In the genomic region with DNA sequence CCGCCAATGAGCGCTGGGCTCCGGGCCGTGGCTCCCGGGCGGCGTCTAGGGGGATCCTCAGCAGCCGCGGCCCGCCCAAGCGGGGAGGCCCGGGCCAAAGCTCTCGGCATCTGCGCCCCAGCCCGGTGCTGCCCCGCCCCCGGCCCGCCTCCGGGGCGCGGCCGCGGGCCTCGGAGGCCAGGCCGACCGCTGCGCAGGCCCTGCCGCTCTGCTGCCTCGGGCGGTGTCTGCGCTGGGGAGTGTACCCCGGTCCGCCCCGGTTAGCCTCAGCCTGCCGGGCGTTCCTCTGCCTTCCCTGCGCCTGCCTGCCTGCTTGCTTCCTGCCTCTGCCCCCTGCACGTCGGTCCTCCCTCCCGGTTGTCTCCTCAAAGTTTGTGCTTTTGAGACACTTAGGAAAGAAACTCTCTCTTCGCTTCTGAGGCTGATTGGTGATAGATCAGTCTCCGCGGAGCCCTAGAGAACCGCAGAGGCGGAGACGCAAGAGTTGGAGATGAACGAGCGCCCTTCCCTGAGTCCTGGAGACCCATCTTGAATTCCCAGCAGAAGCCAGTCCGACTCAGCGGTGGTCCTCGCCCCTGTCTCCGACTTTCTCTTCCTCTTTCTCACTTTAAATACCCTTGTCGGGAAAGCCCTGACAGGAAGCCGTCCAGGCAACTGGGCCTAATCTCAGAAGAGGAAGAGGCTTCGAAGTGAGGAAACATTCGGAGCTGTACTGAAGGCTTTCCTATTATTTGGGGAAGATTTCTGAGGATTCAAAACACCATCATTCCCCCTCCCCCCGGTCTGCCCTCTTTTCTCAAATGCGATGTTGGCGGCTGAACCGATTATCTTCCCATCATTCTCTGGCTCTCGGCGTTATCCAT, we compare ENCODE assay signal across 8 mouse cellular contexts. TPM values are rescaled to one million over a fixed set of nuclear protein-coding genes. Genes with fewer than 3 reads are reported as not detected.
A peak's percentile ranks its signal among the peaks of the same experiment; 100 is the strongest.
DNase-seq lines count a peak whose midpoint lies in the region; ATAC-seq and TF ChIP-seq lines count a peak whose summit lies in the region.

No protein-coding gene starts in this region.

- peak overlapping the region; percentile 95 for H3K27ac ChIP-seq in embryonic facial prominence, embryonic 12.5 days
- peak overlapping the region; percentile 91 for H3K27ac ChIP-seq in midbrain, embryonic 11.5 days (ENCODE audit: low read depth, low read length)
- H3K27ac ChIP-seq in small intestine, adult 2 months (ENCODE audit: insufficient read depth, low read depth, low read length) = peak overlapping the region; percentile 81

- H3K9me3 ChIP-seq in embryonic facial prominence, embryonic 12.5 days = no peaks in the 10 kb centered on the region
- H3K9me3 ChIP-seq in midbrain, embryonic 11.5 days (ENCODE audit: control insufficient read depth, low read length) = no peaks in the 10 kb centered on the region

- H3K9ac ChIP-seq in embryonic facial prominence, embryonic 12.5 days = peak overlapping the region; percentile 97
- H3K9ac ChIP-seq in midbrain, embryonic 11.5 days (ENCODE audit: low read length) = peak overlapping the region; percentile 71

- intact Hi-C loops in left cerebral cortex, postnatal 4 days (cut with DNase I) = no loop called here

- H3K4me1 ChIP-seq in embryonic facial prominence, embryonic 12.5 days = peaks cover 24% of the 10 kb centered on the region
- peaks cover 20% of the 10 kb centered on the region for H3K4me1 ChIP-seq in midbrain, embryonic 11.5 days (ENCODE audit: control insufficient read depth, insufficient read depth, low read length)
- peaks cover 4% of the 10 kb centered on the region; the same call in 1 of the 2 replicates for H3K4me1 ChIP-seq in small intestine, adult 2 months (ENCODE audit: control insufficient read depth, insufficient read depth, insufficient read length, low read length)

- peak overlapping the region; percentile 88 for H3K4me3 ChIP-seq in embryonic facial prominence, embryonic 12.5 days
- peak overlapping the region; percentile 95 for H3K4me3 ChIP-seq in midbrain, embryonic 11.5 days (ENCODE audit: low read depth, low read length)
- H3K4me3 ChIP-seq in small intestine, adult 2 months (ENCODE audit: low read depth, low read length) = peak overlapping the region; percentile 68

- TF ChIP-seq POLR2A in small intestine, adult 2 months (IDR thresholded peaks at IDR 0.05; ENCODE audit: low read depth, low read length) = peak; percentile 97

- peak; percentile 95 for ATAC-seq in embryonic facial prominence, embryonic 12.5 days (ENCODE audit: insufficient number of reproducible peaks, insufficient read depth, low FRiP score, low TSS enrichment)
- ATAC-seq in midbrain, embryonic 11.5 days (ENCODE audit: low FRiP score) = peak; percentile 96

- H3K4me2 ChIP-seq in embryonic facial prominence, embryonic 12.5 days (replicated peaks) = peak overlapping the region; percentile 85
- H3K4me2 ChIP-seq in midbrain, embryonic 11.5 days = peak overlapping the region; percentile 65

- no peaks in the 10 kb centered on the region for H3K36me3 ChIP-seq in embryonic facial prominence, embryonic 12.5 days
- no peaks in the 10 kb centered on the region for H3K36me3 ChIP-seq in midbrain, embryonic 11.5 days (ENCODE audit: control insufficient read depth, insufficient read depth, low read length)
- H3K36me3 ChIP-seq in small intestine, adult 2 months (ENCODE audit: control insufficient read depth, insufficient read depth, low read length) = no peaks in the 10 kb centered on the region

- DNase-seq in 3T3-L1 (ENCODE audit: low read depth, low spot score) = peak; percentile 75
- DNase-seq in adrenal gland, postnatal 25 days = peak; percentile 94
- DNase-seq in heart, adult 11 months = peak; percentile 100
- DNase-seq in kidney, adult 11 months = peak; percentile 93
- peak; percentile 91 for DNase-seq in left cerebral cortex, postnatal 4 days
- DNase-seq in midbrain, embryonic 11.5 days (ENCODE audit: low spot score, missing footprints) = peak; percentile 97

- H3K27me3 ChIP-seq in embryonic facial prominence, embryonic 12.5 days = no peaks in the 10 kb centered on the region
- H3K27me3 ChIP-seq in midbrain, embryonic 11.5 days (ENCODE audit: control insufficient read depth, insufficient read depth, low read length) = no peaks in the 10 kb centered on the region; the same call in 1 of the 2 replicates
- H3K27me3 ChIP-seq in small intestine, adult 2 months (ENCODE audit: control insufficient read depth, insufficient read depth, low read length) = no peaks in the 10 kb centered on the region

- WGBS in embryonic facial prominence, embryonic 12.5 days = under 1% methylated on average over 46 of the region's 62 CpGs
- under 1% methylated on average over 60 of the region's 62 CpGs for WGBS in midbrain, embryonic 11.5 days
- WGBS in small intestine, adult 2 months = 1% methylated on average over 58 of the region's 62 CpGs

- no peak for TF ChIP-seq CTCF in small intestine, adult 2 months (IDR thresholded peaks at IDR 0.05; ENCODE audit: extremely low read depth, insufficient read length, insufficient replicate concordance, low read depth, low read length)

RNA-seq across cellular contexts. Expression of a gene that starts 0.6 kb away (rescaled TPM):
- 44.5 and 49.6 TPM in 2 replicates for total RNA-seq in adrenal gland, postnatal 25 days (2021)
- 31.4 and 33.3 TPM in 2 replicates for polyA plus RNA-seq in embryonic facial prominence, embryonic 12.5 days (2016; fragmentation: Nextera tagmentation; extraction: Ambion mirVana)
- total RNA-seq in left cerebral cortex, postnatal 4 days (2021) = 100 to 1,000 TPM; 111 to 113 TPM
- 52.4 and 56.6 TPM in 2 replicates for polyA plus RNA-seq in midbrain, embryonic 11.5 days (2014; fragmentation: Nextera tagmentation; extraction: Ambion mirVana)
- 49.8 and 105 TPM in 2 replicates for polyA plus RNA-seq in small intestine, adult 2 months (2012; rRNA removed)

Comparison
In these comparisons a context has a peak if more than half of its experiments do, and no peak if none do; other contexts are left out.
1. Peak in every context shown above with its lines: DNase-seq, ATAC-seq, H3K4me3 ChIP-seq and H3K27ac ChIP-seq.